In genomic region chr9:29415578-29415977, GRCm38 (mm10) we compare ENCODE assay signal across 21 mouse cellular contexts.
DNase-seq lines count a peak whose midpoint lies in the region; ATAC-seq and TF ChIP-seq lines count a peak whose summit lies in the region.
"Had no signal": no experiment of that assay in that cellular context is flagged by ENCODE, and none has a peak within 500 bp of the region (broad histone marks: within the 10 kb centered on the region; RNA-seq: fewer than 3 reads in every experiment).

No protein-coding gene starts in this region.

- H3K4me3 ChIP-seq in forebrain, postnatal 0 days (ENCODE audit: low read depth, low read length) = no peak overlapping the region
- H3K4me3 ChIP-seq in forebrain, embryonic 13.5 days = no peak overlapping the region
- H3K4me3 ChIP-seq in intestine, postnatal 0 days (ENCODE audit: low read depth, low read length) = no peak overlapping the region
- no peak overlapping the region for H3K4me3 ChIP-seq in intestine, embryonic 16.5 days (ENCODE audit: low read length)
- H3K4me3 ChIP-seq in midbrain, postnatal 0 days (ENCODE audit: low read depth, low read length) = no peak overlapping the region
- H3K4me3 ChIP-seq in midbrain, embryonic 13.5 days (replicated peaks) = no peak overlapping the region
- no peak overlapping the region for H3K4me3 ChIP-seq in neural tube, embryonic 15.5 days (replicated peaks)
- H3K4me3 ChIP-seq: forebrain, embryonic 12.5 days; heart, embryonic 10.5 days; limb, embryonic 15.5 days; liver, embryonic 15.5 days; midbrain, embryonic 15.5 days had no signal

- H3K4me1 ChIP-seq in forebrain, postnatal 0 days (ENCODE audit: insufficient read depth) = peaks cover 5% of the 10 kb centered on the region; the same call in 1 of the 2 replicates
- peaks cover 21% of the 10 kb centered on the region for H3K4me1 ChIP-seq in forebrain, embryonic 13.5 days
- H3K4me1 ChIP-seq in intestine, postnatal 0 days (replicated peaks; ENCODE audit: control insufficient read depth, insufficient read depth, low read length) = no peaks in the 10 kb centered on the region
- no peaks in the 10 kb centered on the region for H3K4me1 ChIP-seq in intestine, embryonic 16.5 days (ENCODE audit: control insufficient read depth, insufficient read depth, low read length)
- no peaks in the 10 kb centered on the region; the same call in 1 of the 2 replicates for H3K4me1 ChIP-seq in midbrain, postnatal 0 days (ENCODE audit: insufficient read depth, low read length)
- peaks cover 30% of the 10 kb centered on the region for H3K4me1 ChIP-seq in midbrain, embryonic 13.5 days (replicated peaks)
- peaks cover 36% of the 10 kb centered on the region for H3K4me1 ChIP-seq in neural tube, embryonic 15.5 days
- H3K4me1 ChIP-seq: liver, embryonic 15.5 days had no signal

- peak; percentile 49 for DNase-seq in forebrain, postnatal 0 days
- DNase-seq in midbrain, postnatal 0 days (ENCODE audit: low spot score) = peak; percentile 56
- DNase-seq in adipocyte (ENCODE audit: low spot score) = no peak
- DNase-seq: B cell, adult 2 months; cerebellum, postnatal 25 days; gastrocnemius, postnatal 25 days; heart, postnatal 4 days; kidney, adult 8-10 months; right cerebral cortex, adult 18-20 months; thymus, postnatal 14 days had no signal

- H3K36me3 ChIP-seq in forebrain, postnatal 0 days (ENCODE audit: insufficient read depth) = no peaks in the 10 kb centered on the region
- H3K36me3 ChIP-seq in forebrain, embryonic 13.5 days (ENCODE audit: poor library complexity, severe bottlenecking) = no peaks in the 10 kb centered on the region
- no peaks in the 10 kb centered on the region for H3K36me3 ChIP-seq in intestine, postnatal 0 days (ENCODE audit: control insufficient read depth, insufficient read depth)
- H3K36me3 ChIP-seq in intestine, embryonic 16.5 days (ENCODE audit: control insufficient read depth, insufficient read depth, low read length) = no peaks in the 10 kb centered on the region
- no peaks in the 10 kb centered on the region for H3K36me3 ChIP-seq in midbrain, postnatal 0 days (ENCODE audit: insufficient read depth, low read length)
- H3K36me3 ChIP-seq in midbrain, embryonic 13.5 days = no peaks in the 10 kb centered on the region
- H3K36me3 ChIP-seq in neural tube, embryonic 15.5 days = no peaks in the 10 kb centered on the region
- H3K36me3 ChIP-seq: forebrain, embryonic 12.5 days; heart, embryonic 10.5 days; limb, embryonic 15.5 days; liver, embryonic 15.5 days; midbrain, embryonic 15.5 days had no signal

- no peaks in the 10 kb centered on the region for H3K9me3 ChIP-seq in forebrain, postnatal 0 days (ENCODE audit: low read length)
- no peaks in the 10 kb centered on the region for H3K9me3 ChIP-seq in forebrain, embryonic 13.5 days (replicated peaks)
- no peaks in the 10 kb centered on the region for H3K9me3 ChIP-seq in intestine, postnatal 0 days (ENCODE audit: control insufficient read depth)
- no peaks in the 10 kb centered on the region for H3K9me3 ChIP-seq in intestine, embryonic 16.5 days (ENCODE audit: control insufficient read depth, low read length)
- H3K9me3 ChIP-seq in midbrain, postnatal 0 days (ENCODE audit: low read length) = no peaks in the 10 kb centered on the region
- H3K9me3 ChIP-seq in midbrain, embryonic 13.5 days = no peaks in the 10 kb centered on the region
- H3K9me3 ChIP-seq in neural tube, embryonic 15.5 days (replicated peaks) = no peaks in the 10 kb centered on the region
- H3K9me3 ChIP-seq: forebrain, embryonic 12.5 days; heart, embryonic 10.5 days; limb, embryonic 15.5 days; liver, embryonic 15.5 days; midbrain, embryonic 15.5 days had no signal

- H3K9ac ChIP-seq in forebrain, postnatal 0 days = no peak overlapping the region
- no peak overlapping the region for H3K9ac ChIP-seq in forebrain, embryonic 13.5 days
- H3K9ac ChIP-seq in intestine, postnatal 0 days (ENCODE audit: low read depth, low read length) = no peak overlapping the region
- no peak overlapping the region for H3K9ac ChIP-seq in intestine, embryonic 16.5 days (ENCODE audit: low read depth, low read length)
- H3K9ac ChIP-seq in midbrain, postnatal 0 days (replicated peaks; ENCODE audit: low read length, poor library complexity, severe bottlenecking) = no peak overlapping the region
- no peak overlapping the region for H3K9ac ChIP-seq in midbrain, embryonic 13.5 days (replicated peaks)
- H3K9ac ChIP-seq in neural tube, embryonic 15.5 days (replicated peaks) = no peak overlapping the region
- H3K9ac ChIP-seq: forebrain, embryonic 12.5 days; limb, embryonic 15.5 days; liver, embryonic 15.5 days; midbrain, embryonic 15.5 days had no signal

- no peak overlapping the region for H3K27ac ChIP-seq in forebrain, postnatal 0 days (ENCODE audit: low read depth, low read length)
- no peak overlapping the region for H3K27ac ChIP-seq in forebrain, embryonic 13.5 days
- no peak overlapping the region for H3K27ac ChIP-seq in intestine, postnatal 0 days (ENCODE audit: low read depth, low read length)
- no peak overlapping the region for H3K27ac ChIP-seq in intestine, embryonic 16.5 days (ENCODE audit: low read length)
- no peak overlapping the region for H3K27ac ChIP-seq in midbrain, postnatal 0 days (ENCODE audit: low read depth, low read length)
- no peak overlapping the region; the same call in 1 of the 2 replicates for H3K27ac ChIP-seq in midbrain, embryonic 13.5 days
- peak overlapping the region; percentile 33; the same call in 1 of the 2 replicates for H3K27ac ChIP-seq in neural tube, embryonic 15.5 days (replicated peaks)
- H3K27ac ChIP-seq: forebrain, embryonic 12.5 days; heart, embryonic 10.5 days; limb, embryonic 15.5 days; liver, embryonic 15.5 days; midbrain, embryonic 15.5 days had no signal

- no peak overlapping the region for H3K4me2 ChIP-seq in forebrain, postnatal 0 days (ENCODE audit: low read depth)
- no peak overlapping the region for H3K4me2 ChIP-seq in forebrain, embryonic 13.5 days
- H3K4me2 ChIP-seq in intestine, postnatal 0 days (replicated peaks; ENCODE audit: low read depth) = no peak overlapping the region
- H3K4me2 ChIP-seq in intestine, embryonic 16.5 days (ENCODE audit: low read depth, low read length) = no peak overlapping the region
- no peak overlapping the region for H3K4me2 ChIP-seq in midbrain, postnatal 0 days (ENCODE audit: low read depth, low read length, poor library complexity, severe bottlenecking)
- H3K4me2 ChIP-seq in midbrain, embryonic 13.5 days (replicated peaks) = no peak overlapping the region
- no peak overlapping the region for H3K4me2 ChIP-seq in neural tube, embryonic 15.5 days
- H3K4me2 ChIP-seq: forebrain, embryonic 12.5 days; limb, embryonic 15.5 days; liver, embryonic 15.5 days; midbrain, embryonic 15.5 days had no signal

- 0 out of 2 replicates have a peak, but pooled peaks have one; percentile 27 for ATAC-seq in forebrain, postnatal 0 days
- no peak for ATAC-seq in forebrain, embryonic 13.5 days
- ATAC-seq in intestine, postnatal 0 days = no peak
- no peak for ATAC-seq in intestine, embryonic 16.5 days
- no peak for ATAC-seq in midbrain, postnatal 0 days (ENCODE audit: low FRiP score)
- ATAC-seq in midbrain, embryonic 13.5 days = no peak
- no peak for ATAC-seq in neural tube, embryonic 15.5 days (ENCODE audit: low FRiP score)
- ATAC-seq: lung, postnatal 0 days; midbrain, embryonic 15.5 days had no signal

- no peaks in the 10 kb centered on the region for H3K27me3 ChIP-seq in forebrain, postnatal 0 days (ENCODE audit: insufficient read depth, low read length)
- peaks cover 20% of the 10 kb centered on the region for H3K27me3 ChIP-seq in forebrain, embryonic 13.5 days
- peaks cover 33% of the 10 kb centered on the region for H3K27me3 ChIP-seq in intestine, postnatal 0 days (replicated peaks; ENCODE audit: control insufficient read depth, insufficient read depth, low read length)
- H3K27me3 ChIP-seq in intestine, embryonic 16.5 days (replicated peaks; ENCODE audit: control insufficient read depth, insufficient read depth, low read length) = peaks cover 23% of the 10 kb centered on the region
- H3K27me3 ChIP-seq in midbrain, postnatal 0 days (ENCODE audit: insufficient read depth, low read length) = no peaks in the 10 kb centered on the region
- peaks cover 20% of the 10 kb centered on the region for H3K27me3 ChIP-seq in midbrain, embryonic 13.5 days
- no peaks in the 10 kb centered on the region for H3K27me3 ChIP-seq in neural tube, embryonic 15.5 days (replicated peaks)
- H3K27me3 ChIP-seq: midbrain, embryonic 15.5 days had no signal

- 71% methylated on average over 2 of the region's 2 CpGs for WGBS in forebrain, postnatal 0 days
- 80% methylated on average over 2 of the region's 2 CpGs for WGBS in forebrain, embryonic 13.5 days
- WGBS in intestine, postnatal 0 days = 75% methylated on average over 2 of the region's 2 CpGs
- 82% methylated on average over 2 of the region's 2 CpGs for WGBS in intestine, embryonic 16.5 days
- 78% methylated on average over 2 of the region's 2 CpGs for WGBS in midbrain, postnatal 0 days
- 69% methylated on average over 2 of the region's 2 CpGs for WGBS in midbrain, embryonic 13.5 days
- WGBS in neural tube, embryonic 15.5 days = 76% methylated on average over 2 of the region's 2 CpGs

- peak; percentile 63 for TF ChIP-seq CTCF in forebrain, postnatal 0 days (IDR thresholded peaks at IDR 0.05; ENCODE audit: low read depth)
- TF ChIP-seq CTCF in intestine, postnatal 0 days (IDR thresholded peaks at IDR 0.05; ENCODE audit: low read depth) = peak; percentile 30
- TF ChIP-seq CTCF in midbrain, postnatal 0 days (IDR thresholded peaks at IDR 0.05) = peak; percentile 69
